Mouse (Mus musculus) left cerebral cortex, postnatal 4 days (tissue): ENCODE results near the gene Specc1. TPM values are rescaled to one million over a fixed set of nuclear protein-coding genes. Genes with fewer than 3 reads are reported as not detected.

Source experiments
- DNase-seq: peaks from one replicate; pipeline ENCODE4 v3.0.0-alpha.2; 2022
- intact Hi-C: fragments of 180-260 bp; cut with DNase I; formaldehyde crosslinking; loops from one replicate; pipeline ENCODE4 v1.15.1; 2025
- total RNA-seq, 2 experiments: library from RNA; stranded (reverse); gene quantifications; 2 replicates each; pipeline ENCODE4 v1.2.3; 2021

The Specc1 gene
- total RNA-seq, 2 experiments from 2014 or later, result 24.8 to 27.6 TPM

DNA sequence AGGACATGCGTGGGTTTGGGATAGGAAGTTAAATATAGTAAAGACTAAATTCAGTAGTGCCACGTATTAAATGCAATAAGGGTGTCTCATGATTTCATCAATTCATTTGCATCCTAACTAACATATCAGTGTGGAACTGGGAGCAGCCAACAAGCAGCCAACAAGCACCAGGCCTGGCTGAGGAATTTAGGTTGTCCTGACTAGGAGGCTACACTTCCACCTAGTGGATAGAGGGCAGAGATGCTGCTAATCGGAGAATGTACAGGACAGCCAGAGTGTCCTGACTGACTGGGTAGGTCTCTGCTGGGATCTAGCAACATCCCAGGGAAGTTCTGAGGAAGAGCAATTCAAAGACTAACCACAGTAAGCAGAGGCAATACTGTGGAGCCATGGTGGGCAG, 88.1 kb downstream of the Specc1 start:
- peak; percentile 33 for DNase-seq

GRCm38 (mm10) chr11:62045964-62046363, 89.4 kb downstream of the Specc1 start:
- intact Hi-C loops, result loop anchor here (2.0 kb wide), 2 partner anchors 95 to 233 kb away; no protein-coding TSS in a partner anchor
- no peak for DNase-seq

More for the DNA sequence above, 88.1 kb downstream of the Specc1 start:
- intact Hi-C loops, result loop anchor here (2.0 kb wide), 1 partner anchor 94 kb away; no protein-coding TSS in a partner anchor

GRCm38 (mm10) chr11:62047817-62048640, 91.5 kb downstream of the Specc1 start:
- intact Hi-C loops, result loop anchor here (2.0 kb wide), 1 partner anchor 231 kb away; no protein-coding TSS in a partner anchor
- peak; percentile 69 for DNase-seq

DNA sequence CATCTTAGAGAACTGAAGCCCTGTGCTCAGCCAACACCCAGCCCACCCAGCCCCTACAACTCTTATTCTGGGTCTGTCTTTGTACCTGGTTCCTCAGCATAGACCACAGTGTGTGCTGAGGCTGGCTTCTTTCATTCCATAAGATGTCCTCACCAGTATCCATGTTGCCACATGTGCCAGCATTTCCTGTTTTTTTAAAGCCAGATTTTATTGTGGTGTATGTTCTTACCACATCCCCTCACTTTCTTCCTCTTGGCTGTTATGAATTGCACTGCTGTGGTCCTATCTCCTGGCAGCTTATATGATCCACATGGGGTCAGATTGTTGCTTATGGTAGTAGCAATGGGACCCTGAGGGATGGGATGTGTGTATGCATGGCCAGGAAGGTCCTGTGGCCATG, 92.6 kb downstream of the Specc1 start:
- intact Hi-C loops, result no loop called here
- DNase-seq, result no peak

DNA sequence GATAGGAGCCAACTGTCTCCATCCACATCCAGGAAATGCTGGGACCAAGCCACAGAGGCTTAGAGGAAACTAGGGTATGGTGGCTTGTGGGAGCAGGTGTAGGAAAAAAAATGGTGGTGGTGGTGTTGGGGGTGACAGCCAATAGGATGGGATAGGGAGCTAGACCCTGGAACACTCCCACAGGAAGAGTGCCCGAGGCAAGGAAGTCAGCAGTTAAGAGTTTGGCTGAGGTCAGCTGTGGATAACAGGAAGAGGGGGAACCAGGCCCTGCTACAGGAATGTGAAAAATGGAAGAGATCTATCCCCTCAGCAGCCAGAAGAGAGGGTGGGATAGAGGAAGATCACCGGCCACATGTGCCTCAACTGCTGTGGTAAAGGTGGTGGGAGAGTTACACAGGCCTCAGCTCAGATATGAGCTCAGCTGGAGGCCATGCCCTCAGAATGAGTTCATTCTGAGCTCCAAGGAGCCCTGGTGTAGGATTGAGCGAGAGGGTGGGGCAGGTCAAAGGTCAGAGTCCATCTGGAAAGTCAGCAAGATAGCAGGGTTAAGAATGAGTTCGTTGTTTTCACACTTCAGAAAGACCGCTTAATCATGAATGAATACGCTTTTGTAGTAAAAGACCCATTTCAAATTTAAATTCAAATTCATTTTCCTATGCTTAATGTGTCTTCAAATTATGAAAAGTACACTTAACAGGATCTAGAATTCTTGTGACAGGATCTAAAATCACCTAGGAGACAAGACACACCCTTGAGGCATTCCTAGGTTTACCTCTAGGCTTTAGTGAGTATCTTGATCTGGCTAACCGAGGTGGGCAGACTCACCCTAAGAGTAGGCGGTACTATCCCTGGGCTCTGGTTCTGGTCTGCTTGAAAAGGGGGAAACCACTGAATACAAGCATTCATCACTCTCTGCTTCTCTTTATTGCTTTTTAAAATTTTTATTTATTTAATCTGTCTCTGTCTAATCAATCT, 94.1 kb downstream of the Specc1 start:
- intact Hi-C loops, result no loop called here
- DNase-seq, result no peak

GRCm38 (mm10) chr11:62051487-62051886, 94.9 kb downstream of the Specc1 start:
- intact Hi-C loops, result no loop called here
- no peak for DNase-seq

GRCm38 (mm10) chr11:62053928-62054327, 97.4 kb downstream of the Specc1 start:
- intact Hi-C loops, result no loop called here
- DNase-seq, result no peak

DNA sequence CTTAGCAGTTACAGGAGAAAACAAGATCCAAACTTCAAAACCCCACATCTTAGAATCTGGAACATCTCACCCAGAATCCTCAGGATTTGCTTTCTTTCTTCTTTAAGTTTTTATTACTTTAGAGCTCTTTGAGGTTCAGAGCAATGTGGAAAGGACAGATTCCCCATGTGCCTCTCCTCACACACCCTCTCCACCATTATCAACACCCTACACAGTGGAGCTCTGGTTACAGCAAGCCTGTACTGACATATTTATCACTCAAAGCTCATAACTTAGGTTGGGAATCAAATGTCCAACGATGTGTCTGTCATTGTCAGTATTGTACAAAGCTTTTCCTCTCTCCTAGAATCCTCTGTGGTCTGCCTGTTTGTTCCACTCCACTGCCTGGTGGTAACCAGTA, 108.0 kb downstream of the Specc1 start:
- no peak for DNase-seq
- intact Hi-C loops, result no loop called here

- intact Hi-C loops, result no loop called here
Measured at GRCm38 (mm10) chr11:62065655-62066054, 109.1 kb downstream of the Specc1 start.

GRCm38 (mm10) chr11:62069554-62069953, 113.0 kb downstream of the Specc1 start:
- intact Hi-C loops, result no loop called here
- DNase-seq, result no peak

More at GRCm38 (mm10) chr11:62065655-62066054, 109.1 kb downstream of the Specc1 start:
- no peak for DNase-seq

- intact Hi-C loops, result no loop called here
- no peak for DNase-seq
Measured at GRCm38 (mm10) chr11:62070206-62070605, 113.6 kb downstream of the Specc1 start.

DNA sequence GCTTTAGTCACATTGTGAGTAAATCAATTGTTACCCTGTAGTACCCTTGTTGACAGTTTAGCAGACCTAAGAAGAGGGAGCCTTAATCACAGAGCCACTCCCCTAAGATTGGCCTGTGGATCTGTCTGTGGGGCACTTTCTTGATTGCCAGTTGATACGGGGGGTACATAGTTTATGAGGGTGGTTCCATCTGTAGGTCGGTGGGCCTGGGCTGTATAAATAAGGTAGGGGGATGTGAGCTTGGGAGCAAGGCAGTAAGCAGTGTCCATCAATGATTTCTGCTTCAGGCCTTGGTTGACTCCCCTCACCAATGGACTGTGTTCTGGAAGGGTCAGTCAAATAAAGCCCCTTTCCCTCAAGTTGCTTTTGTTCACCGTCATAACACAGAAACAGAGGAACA, 115.8 kb downstream of the Specc1 start:
- intact Hi-C loops, result no loop called here
- no peak for DNase-seq

DNA sequence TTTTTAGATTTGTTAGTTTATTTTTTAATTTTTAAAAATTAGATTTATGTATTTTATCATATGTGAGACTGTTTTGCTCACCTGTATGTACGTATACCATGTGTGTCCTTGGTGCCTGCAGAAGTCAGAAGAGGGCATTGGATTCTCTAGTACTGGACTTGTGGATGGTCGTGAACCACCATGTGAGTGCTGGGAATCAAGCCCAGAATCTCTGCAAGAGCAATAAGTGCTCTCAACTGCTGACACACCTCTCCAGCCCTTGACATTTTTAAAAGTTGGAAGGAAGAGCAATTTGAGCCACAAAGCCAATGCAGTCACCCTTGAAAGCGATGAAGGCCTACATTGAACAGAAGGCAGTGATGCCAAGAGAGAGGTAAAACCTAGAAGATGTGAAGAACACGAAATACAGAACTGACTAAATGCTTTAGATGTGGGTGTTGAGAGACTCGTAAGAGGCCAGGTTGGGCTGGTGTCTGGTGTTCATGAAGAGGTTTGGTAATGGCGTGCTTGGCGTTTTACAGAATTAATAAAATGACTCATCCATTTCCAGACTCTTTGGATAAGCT, 117.1 kb downstream of the Specc1 start:
- no peak for DNase-seq
- intact Hi-C loops, result no loop called here

GRCm38 (mm10) chr11:62074578-62074977, 118.0 kb downstream of the Specc1 start:
- DNase-seq, result no peak
- intact Hi-C loops, result no loop called here

DNA sequence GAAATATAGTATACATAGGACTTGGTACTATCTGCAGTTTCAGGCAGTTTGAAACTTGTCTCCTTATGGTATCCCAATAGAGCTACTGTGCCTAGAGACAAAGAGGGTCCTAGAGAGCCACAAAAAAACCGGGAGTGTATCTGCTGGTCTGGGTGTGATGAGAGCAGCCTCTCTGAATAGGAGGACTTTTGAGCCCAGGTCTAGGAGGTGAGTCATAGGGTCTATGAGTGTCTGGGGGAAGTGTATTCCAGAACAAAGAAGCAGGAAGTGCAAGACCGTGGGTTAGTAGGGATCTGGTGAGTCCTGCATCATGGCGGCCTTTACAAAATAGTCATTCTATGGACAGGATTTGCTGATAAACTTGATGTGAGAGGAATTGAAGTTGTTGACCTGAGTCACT, 118.5 kb downstream of the Specc1 start:
- intact Hi-C loops, result no loop called here
- DNase-seq, result no peak

DNA sequence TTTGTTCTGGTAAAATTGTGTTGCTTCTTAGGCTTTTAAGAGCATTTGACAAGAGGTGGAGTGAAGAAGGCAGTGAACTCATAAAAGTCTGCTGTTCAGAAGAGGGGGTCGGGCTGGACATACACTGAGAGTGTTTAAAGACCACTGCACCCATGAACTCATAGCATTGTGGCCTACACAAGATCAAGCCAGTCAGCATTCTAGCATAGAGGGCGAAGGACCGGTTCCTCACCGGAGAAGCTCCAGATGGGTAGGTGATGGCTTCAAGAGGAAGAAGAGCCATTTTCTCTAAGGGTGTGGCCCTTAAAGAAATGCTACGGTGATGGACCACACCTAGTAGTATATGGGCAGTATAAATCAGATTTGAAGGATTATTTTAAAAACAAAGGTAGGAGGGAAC, 119.0 kb downstream of the Specc1 start:
- intact Hi-C loops, result no loop called here
- DNase-seq, result no peak

DNA sequence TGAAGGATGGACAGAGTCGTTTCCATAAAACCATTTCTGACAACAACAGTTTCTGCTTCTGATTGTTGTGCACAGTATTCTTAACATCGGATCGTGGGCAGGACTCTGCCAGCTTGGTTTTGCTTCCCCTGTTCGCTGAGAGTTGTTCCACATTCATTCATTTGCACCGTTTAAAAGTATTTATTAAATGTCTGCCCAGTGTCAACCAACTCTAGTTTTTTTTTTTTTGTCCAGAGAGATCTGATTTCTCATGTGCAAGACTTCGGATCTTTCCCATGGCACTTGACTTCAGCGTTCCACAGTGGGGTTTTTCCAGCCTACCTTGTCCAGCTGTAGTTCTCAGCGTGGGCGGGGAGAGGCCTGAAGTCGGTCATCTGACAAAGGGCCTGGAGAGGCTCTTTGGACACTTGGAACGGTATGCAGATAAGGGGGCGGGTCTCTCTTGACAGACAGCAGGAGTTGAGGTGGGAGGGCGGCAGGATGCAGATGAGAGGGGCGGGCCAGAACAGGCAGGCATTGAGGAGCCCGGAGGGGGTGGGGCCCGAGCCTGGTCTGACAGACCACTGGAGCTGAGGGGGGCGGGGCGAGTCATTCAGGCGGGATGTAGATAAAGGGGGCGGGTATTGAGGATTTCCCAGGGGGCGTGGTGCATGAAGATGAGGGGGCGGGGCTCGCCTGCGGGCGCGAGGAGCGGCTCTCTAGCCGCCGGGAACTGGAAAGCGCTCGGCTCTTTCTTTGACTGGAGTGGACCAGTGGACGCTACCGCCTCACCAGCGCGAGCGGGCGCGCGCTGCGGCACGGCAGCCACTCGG, 120.0 kb downstream of the Specc1 start:
- peak; percentile 100 for DNase-seq
- intact Hi-C loops, result no loop called here

- intact Hi-C loops, result no loop called here
- no peak for DNase-seq
Measured at GRCm38 (mm10) chr11:62077157-62077865, 120.7 kb downstream of the Specc1 start.

DNA sequence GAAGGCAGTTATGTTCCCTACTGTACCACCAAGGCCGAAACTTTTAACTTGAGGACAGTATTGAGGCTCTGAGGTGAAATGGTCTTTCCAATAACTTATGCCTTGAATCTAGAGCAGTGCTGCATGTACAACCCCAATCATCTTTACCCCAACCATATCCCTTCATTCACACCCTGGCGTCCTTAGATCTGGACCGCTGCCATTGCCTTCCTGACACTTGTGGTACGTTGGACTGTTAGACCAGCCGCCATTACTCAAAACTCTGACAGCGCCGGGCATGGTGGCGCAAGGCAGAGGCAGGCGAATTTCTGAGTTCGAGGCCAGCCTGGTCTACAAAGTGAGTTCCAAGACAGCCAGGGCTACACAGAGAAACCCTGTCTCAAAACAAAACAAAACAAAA, 121.8 kb downstream of the Specc1 start:
- no peak for DNase-seq
- intact Hi-C loops, result no loop called here
